Mouse (Mus musculus) MEL (cell line): ENCODE data around the gene Mypop. TPM values are rescaled to one million over a fixed set of nuclear protein-coding genes. Genes with fewer than 3 reads are reported as not detected.

Experiments
- DNase-seq: peaks from one replicate; pipeline ENCODE4 v3.0.0; 2011; ENCODE audit warnings: low read depth, low spot score
- H3K27ac ChIP-seq: 2 replicates; pipeline ENCODE4 v1.5.1; 2012; ENCODE audit warnings: low read depth, mild to moderate bottlenecking, control low read depth, low read length, moderate library complexity; ENCODE audit not compliant: control insufficient read depth
- H3K27me3 ChIP-seq, 2 experiments: fragments of 150-350 bp in 1 of 2; sonication (generic) in 1 of 2; 2 replicates each; pipeline ENCODE4 v1.6.1; 2012; ENCODE audit warnings: low read length in 2 of 2, mild to moderate bottlenecking in 2 of 2, improper control_type of control experiment in 1 of 2, moderate library complexity in 1 of 2; ENCODE audit not compliant: insufficient read depth in 2 of 2, control insufficient read depth in 1 of 2
- H3K36me3 ChIP-seq, 2 experiments: 2 replicates each; pipeline ENCODE4 v1.6.1; 2012 to 2014; ENCODE audit warnings: low read length in 2 of 2, improper control_type of control experiment in 1 of 2, inconsistent platforms in 1 of 2, mild to moderate bottlenecking in 1 of 2; ENCODE audit not compliant: insufficient read depth in 2 of 2, control insufficient read depth in 1 of 2
- H3K4me1 ChIP-seq, 2 experiments: fragments of 150-350 bp in 1 of 2; sonication (generic) in 1 of 2; 2 replicates each; pipeline ENCODE4 v1.6.1; 2012; ENCODE audit warnings: low read length in 2 of 2, improper control_type of control experiment in 1 of 2, mild to moderate bottlenecking in 1 of 2; ENCODE audit not compliant: insufficient read depth in 2 of 2, control insufficient read depth in 1 of 2
- H3K4me3 ChIP-seq, 2 experiments: fragments of 150-350 bp in 1 of 2; sonication (generic) in 1 of 2; 2 replicates each; pipeline ENCODE4 v1.5.1; 2012; ENCODE audit warnings: low read depth in 2 of 2, low read length in 2 of 2, mild to moderate bottlenecking in 2 of 2, moderate library complexity in 2 of 2, control low read depth in 1 of 2, improper control_type of control experiment in 1 of 2; ENCODE audit not compliant: control insufficient read depth in 1 of 2, insufficient read depth in 1 of 2
- H3K79me2 ChIP-seq: 2 replicates; pipeline ENCODE4 v1.6.1; 2012; ENCODE audit warnings: mild to moderate bottlenecking, low read length, moderate library complexity; ENCODE audit not compliant: control insufficient read depth, poor library complexity, insufficient read depth
- H3K9ac ChIP-seq: 2 replicates; pipeline ENCODE4 v1.6.1; 2012; ENCODE audit warnings: low read depth, mild to moderate bottlenecking, control low read depth, low read length, moderate library complexity; ENCODE audit not compliant: control insufficient read depth, poor library complexity, severe bottlenecking
- H3K9me3 ChIP-seq: fragments of 150-350 bp; sonication (generic); replicated peaks from 2 replicates; pipeline ENCODE4 v1.6.1; 2012; ENCODE audit warnings: mild to moderate bottlenecking, low read length, improper control_type of control experiment, moderate library complexity; ENCODE audit not compliant: insufficient read depth
- BHLHE40 ChIP-seq: IDR thresholded peaks from 2 replicates; pipeline ENCODE4 v1.6.1; 2012; ENCODE audit warnings: low read depth, mild to moderate bottlenecking, inconsistent platforms, low read length, improper control_type of control experiment, borderline replicate concordance
- CHD1 ChIP-seq: IDR thresholded peaks from 2 replicates; pipeline ENCODE4 v1.6.1; 2012; ENCODE audit warnings: low read depth, mild to moderate bottlenecking, inconsistent platforms, low read length, improper control_type of control experiment
- CHD2 ChIP-seq: IDR thresholded peaks from 2 replicates; pipeline ENCODE4 v1.6.1; 2011; ENCODE audit warnings: low read length, improper control_type of control experiment
- CTCF ChIP-seq, 3 experiments: IDR thresholded peaks in 2 of 3; conservative IDR thresholded peaks in 1 of 3; 2 replicates each; pipeline ENCODE4 v1.5.1; 2011 to 2012; ENCODE audit warnings: low read length in 3 of 3, low read depth in 2 of 3, mild to moderate bottlenecking in 2 of 3, improper control_type of control experiment in 1 of 3, inconsistent platforms in 1 of 3, mixed read lengths in 1 of 3, moderate library complexity in 1 of 3; ENCODE audit not compliant: control insufficient read depth in 1 of 3, insufficient read depth in 1 of 3, poor library complexity in 1 of 3, severe bottlenecking in 1 of 3
- E2F4 ChIP-seq: IDR thresholded peaks from 2 replicates; pipeline ENCODE4 v1.6.1; 2011; ENCODE audit warnings: low read depth, low read length, improper control_type of control experiment, borderline replicate concordance
- EP300 ChIP-seq, 2 experiments: IDR thresholded peaks; 2 replicates each; pipeline ENCODE4 v1.6.1; 2011; ENCODE audit warnings: improper control_type of control experiment in 2 of 2, low read length in 2 of 2, low read depth in 1 of 2, mild to moderate bottlenecking in 1 of 2
- ETS1 ChIP-seq: IDR thresholded peaks from 2 replicates; pipeline ENCODE4 v1.6.1; 2012; ENCODE audit warnings: low read depth, mild to moderate bottlenecking, inconsistent platforms, low read length, improper control_type of control experiment, moderate library complexity
- GABPA ChIP-seq: IDR thresholded peaks from 2 replicates; pipeline ENCODE4 v1.6.1; 2012; ENCODE audit warnings: low read depth, mild to moderate bottlenecking, inconsistent platforms, low read length, improper control_type of control experiment, moderate library complexity
- GATA1 ChIP-seq: IDR thresholded peaks from 2 replicates; pipeline ENCODE4 v1.6.1; 2011; ENCODE audit warnings: low read depth, low read length, improper control_type of control experiment
- HCFC1 ChIP-seq: IDR thresholded peaks from 2 replicates; pipeline ENCODE4 v1.6.1; 2012; ENCODE audit warnings: low read depth, mild to moderate bottlenecking, inconsistent platforms, low read length, improper control_type of control experiment, moderate library complexity
- JUND ChIP-seq: IDR thresholded peaks from 2 replicates; pipeline ENCODE4 v1.6.1; 2011; ENCODE audit warnings: low read depth, mild to moderate bottlenecking, improper control_type of control experiment, low read length
- KAT2A ChIP-seq: conservative IDR thresholded peaks from 2 replicates; pipeline ENCODE4 v1.6.1; 2012; ENCODE audit warnings: low read depth, low read length, improper control_type of control experiment, inconsistent platforms
- MAFK ChIP-seq: IDR thresholded peaks from 2 replicates; pipeline ENCODE4 v1.6.1; 2011; ENCODE audit warnings: low read depth, mild to moderate bottlenecking, low read length, improper control_type of control experiment, borderline replicate concordance
- MAX ChIP-seq: IDR thresholded peaks from 2 replicates; pipeline ENCODE4 v1.6.1; 2011; ENCODE audit warnings: low read length, improper control_type of control experiment
- MAZ ChIP-seq: IDR thresholded peaks from 2 replicates; pipeline ENCODE4 v1.6.1; 2012; ENCODE audit warnings: low read depth, mild to moderate bottlenecking, inconsistent platforms, low read length, improper control_type of control experiment
- MEF2A ChIP-seq: IDR thresholded peaks from 2 replicates; pipeline ENCODE4 v1.6.1; 2014; ENCODE audit warnings: low read depth, mild to moderate bottlenecking, inconsistent platforms, low read length, improper control_type of control experiment; ENCODE audit not compliant: poor library complexity, insufficient replicate concordance, severe bottlenecking; ENCODE audit errors: extremely low read depth
- MXI1 ChIP-seq: IDR thresholded peaks from 2 replicates; pipeline ENCODE4 v1.6.1; 2011; ENCODE audit warnings: mild to moderate bottlenecking, low read depth, low read length, improper control_type of control experiment
- MYB ChIP-seq: IDR thresholded peaks from 2 replicates; pipeline ENCODE4 v1.6.1; 2011; ENCODE audit warnings: mild to moderate bottlenecking, low read depth, low read length, improper control_type of control experiment
- MYC ChIP-seq: IDR thresholded peaks from 2 replicates; pipeline ENCODE4 v1.6.1; 2011; ENCODE audit warnings: low read depth, mild to moderate bottlenecking, low read length, improper control_type of control experiment, moderate library complexity
- NELFE ChIP-seq: IDR thresholded peaks from 2 replicates; pipeline ENCODE4 v1.6.1; 2011; ENCODE audit warnings: low read depth, low read length, improper control_type of control experiment
- NRF1 ChIP-seq: IDR thresholded peaks from 2 replicates; pipeline ENCODE4 v1.6.1; 2014; ENCODE audit warnings: low read depth, mild to moderate bottlenecking, inconsistent platforms, low read length, improper control_type of control experiment, moderate library complexity; ENCODE audit not compliant: poor library complexity, insufficient read depth, severe bottlenecking
- POLR2A ChIP-seq, 2 experiments: IDR thresholded peaks; 2 replicates each; pipeline ENCODE4 v1.6.1; 2011 to 2012; ENCODE audit warnings: low read length in 2 of 2, mild to moderate bottlenecking in 2 of 2, control low read depth in 1 of 2, improper control_type of control experiment in 1 of 2, low read depth in 1 of 2, moderate library complexity in 1 of 2; ENCODE audit not compliant: control insufficient read depth in 1 of 2, insufficient read depth in 1 of 2, poor library complexity in 1 of 2
- POLR2AphosphoS2 ChIP-seq: IDR thresholded peaks from 2 replicates; pipeline ENCODE4 v1.6.1; 2011; ENCODE audit warnings: low read length, improper control_type of control experiment
- POLR2AphosphoS5 ChIP-seq: IDR thresholded peaks from 2 replicates; pipeline ENCODE4 v1.6.1; 2012; ENCODE audit warnings: low read depth, borderline replicate concordance, mild to moderate bottlenecking, inconsistent platforms, low read length, moderate library complexity, mixed read lengths
- RAD21 ChIP-seq: IDR thresholded peaks from 2 replicates; pipeline ENCODE4 v1.6.1; 2011; ENCODE audit warnings: mild to moderate bottlenecking, low read depth, low read length, improper control_type of control experiment
- RCOR1 ChIP-seq: IDR thresholded peaks from 2 replicates; pipeline ENCODE4 v1.6.1; 2012; ENCODE audit warnings: low read depth, mild to moderate bottlenecking, inconsistent platforms, low read length, improper control_type of control experiment
- SMC3 ChIP-seq: IDR thresholded peaks from 2 replicates; pipeline ENCODE4 v1.6.1; 2011; ENCODE audit warnings: low read depth, low read length, improper control_type of control experiment
- TAL1 ChIP-seq: IDR thresholded peaks from 2 replicates; pipeline ENCODE4 v1.6.1; 2012; ENCODE audit warnings: mild to moderate bottlenecking, inconsistent platforms, low read length, moderate library complexity, mixed read lengths
- TCF12 ChIP-seq: IDR thresholded peaks from 2 replicates; pipeline ENCODE4 v1.6.1; 2014; ENCODE audit warnings: low read depth, mild to moderate bottlenecking, inconsistent platforms, low read length, improper control_type of control experiment, moderate library complexity
- USF1 ChIP-seq: IDR thresholded peaks from 2 replicates; pipeline ENCODE4 v1.6.1; 2014; ENCODE audit warnings: low read depth, mild to moderate bottlenecking, inconsistent platforms, low read length, improper control_type of control experiment, moderate library complexity
- USF2 ChIP-seq, 2 experiments: IDR thresholded peaks; 2 replicates each; pipeline ENCODE4 v1.6.1; 2011 to 2012; ENCODE audit warnings: improper control_type of control experiment in 2 of 2, low read length in 2 of 2, borderline replicate concordance in 1 of 2, inconsistent platforms in 1 of 2, low read depth in 1 of 2, mild to moderate bottlenecking in 1 of 2; ENCODE audit not compliant: insufficient read depth in 1 of 2
- ZKSCAN1 ChIP-seq: IDR thresholded peaks from 2 replicates; pipeline ENCODE4 v1.6.1; 2012; ENCODE audit warnings: low read depth, mild to moderate bottlenecking, inconsistent platforms, low read length, improper control_type of control experiment, moderate library complexity
- ZMIZ1 ChIP-seq: IDR thresholded peaks from 2 replicates; pipeline ENCODE4 v1.6.1; 2012; ENCODE audit warnings: low read depth, mild to moderate bottlenecking, inconsistent platforms, low read length, improper control_type of control experiment, moderate library complexity
- ZNF384 ChIP-seq: IDR thresholded peaks from 2 replicates; pipeline ENCODE4 v1.6.1; 2012; ENCODE audit warnings: low read depth, mild to moderate bottlenecking, inconsistent platforms, low read length, improper control_type of control experiment
- polyA plus RNA-seq, 2 experiments: library from polyadenylated mRNA; stranded (reverse) in 1 of 2; unstranded in 1 of 2; fragments of >175 nt in 1 of 2; fragments of >200 nt in 1 of 2; gene quantifications; 2 replicates each; pipeline versions ENCODE4 v1.2.1 to v1.2.4; 2012; ENCODE audit warnings: low replicate concordance in 2 of 2, low read depth in 1 of 2; ENCODE audit not compliant: insufficient read length in 2 of 2, insufficient read depth in 1 of 2, missing spikeins in 1 of 2
- total RNA-seq: library from RNA; depleted of rRNA; stranded (reverse); fragments of 300-350 nt; gene quantifications from 2 replicates; pipeline ENCODE4 v1.2.3, GENCODE M21; 2012

The Mypop gene
- total and polyA plus RNA-seq, 3 experiments: 1.2 to 6.5 TPM; not detected in 1

- DNase-seq: peak; percentile 79
- H3K79me2 ChIP-seq: peaks cover 22% of the 10 kb centered on the region
- TF ChIP-seq CHD2: no peak
- no peak for TF ChIP-seq KAT2A
- peak; percentile 60 for TF ChIP-seq GATA1
- peak; percentile 10 to 81; a peak in 3 of 4 replicates for TF ChIP-seq EP300 (IDR thresholded peaks at IDR 0.05; ENCODE audit: low read depth in 1 of 2, low read length in 2 of 2)
- TF ChIP-seq E2F4: no peak
- no peak for TF ChIP-seq TAL1
- TF ChIP-seq POLR2AphosphoS2: no peak
- peak; percentile 63; the same call in 1 of the 2 replicates for TF ChIP-seq JUND
- TF ChIP-seq POLR2AphosphoS5: no peak
- TF ChIP-seq ZMIZ1: no peak
- no peak for TF ChIP-seq NRF1
- no peak for TF ChIP-seq GABPA
- TF ChIP-seq BHLHE40: no peak
- no peak for TF ChIP-seq NELFE
- TF ChIP-seq POLR2A (IDR thresholded peaks at IDR 0.05; ENCODE audit: control insufficient read depth in 1 of 2, insufficient read depth in 1 of 2, low read depth in 1 of 2, low read length in 2 of 2, poor library complexity in 1 of 2): no peak
- TF ChIP-seq MEF2A: no peak
- 0 out of 2 replicates have a peak, but pooled peaks have one; percentile 9 for TF ChIP-seq TCF12
- TF ChIP-seq MAFK: no peak
- TF ChIP-seq MAX: no peak
- no peak for TF ChIP-seq MYC
- TF ChIP-seq ETS1: no peak; the same call in 1 of the 2 replicates
- TF ChIP-seq MXI1: no peak
- TF ChIP-seq CTCF (IDR thresholded peaks at IDR 0.05 in 2 of 3, conservative IDR thresholded peaks at IDR 0.05 in 1 of 3; ENCODE audit: control insufficient read depth in 1 of 3, insufficient read depth in 1 of 3, low read depth in 2 of 3, low read length in 3 of 3, poor library complexity in 1 of 3, severe bottlenecking in 1 of 3): no peak
- no peak for TF ChIP-seq MAZ
- no peak for TF ChIP-seq CHD1
- TF ChIP-seq ZKSCAN1: no peak
- TF ChIP-seq USF1: no peak
- TF ChIP-seq USF2 (IDR thresholded peaks at IDR 0.05; ENCODE audit: borderline replicate concordance in 1 of 2, insufficient read depth in 1 of 2, low read depth in 1 of 2, low read length in 2 of 2): no peak
- TF ChIP-seq ZNF384: 0 out of 2 replicates have a peak, but pooled peaks have one; percentile 33
- 0 out of 2 replicates have a peak, but pooled peaks have one; percentile 45 for TF ChIP-seq RCOR1
- TF ChIP-seq MYB: no peak
- TF ChIP-seq RAD21: no peak
- no peak for TF ChIP-seq HCFC1
- no peak for TF ChIP-seq SMC3
- TF ChIP-seq, all 39 proteins: peak for 6
- H3K9ac ChIP-seq: no peak overlapping the region
- H3K27me3 ChIP-seq: no peaks in the 10 kb centered on the region; a peak in 1 of 4 replicates
- H3K4me3 ChIP-seq: no peak overlapping the region
- no peaks in the 10 kb centered on the region for H3K9me3 ChIP-seq
- H3K36me3 ChIP-seq: peaks cover 8 to 22% of the 10 kb centered on the region in 2 experiments
- H3K4me1 ChIP-seq: peaks cover 9 to 19% of the 10 kb centered on the region in 2 experiments
- H3K27ac ChIP-seq: no peak overlapping the region
Measured at GRCm38 (mm10) chr7:19028067-19028466, 37.0 kb downstream of the Mypop start.
